13 mouse cellular contexts compared by ENCODE assay signal in the genomic region with DNA sequence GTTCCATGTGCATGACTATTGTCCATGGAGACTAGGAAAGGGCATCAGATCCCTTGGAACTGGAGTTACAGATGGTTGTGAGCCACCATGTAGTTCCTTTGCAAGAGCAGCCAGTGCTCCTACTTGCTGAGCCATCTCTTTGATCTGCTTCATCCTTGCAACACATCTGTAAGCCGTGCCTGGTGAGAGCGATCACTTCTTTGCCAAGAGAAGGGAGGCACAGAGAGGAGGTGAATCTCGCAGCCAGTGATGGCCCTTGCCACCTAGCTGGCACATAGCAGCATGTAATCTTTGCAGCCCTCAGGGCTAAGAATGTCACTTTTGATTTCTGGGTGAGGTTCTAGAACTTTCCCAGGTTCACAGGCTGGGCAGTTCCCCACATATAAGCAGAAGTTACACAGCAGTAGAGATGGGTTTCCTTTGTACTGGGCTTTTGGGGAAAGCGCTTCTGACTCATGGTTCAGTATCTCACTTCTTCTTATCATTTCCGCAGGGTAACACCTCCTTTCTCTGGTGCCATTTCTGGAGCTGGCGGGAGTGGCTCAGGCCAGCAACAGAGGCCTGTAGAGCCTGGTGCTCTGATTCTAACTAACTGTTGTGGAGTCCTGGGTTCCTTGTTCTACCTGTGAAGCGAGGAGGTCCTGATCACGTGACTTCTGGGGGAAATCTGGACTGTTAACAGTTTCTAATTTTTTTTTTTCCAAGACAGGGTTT. TPM values are rescaled to one million over a fixed set of nuclear protein-coding genes. Genes with fewer than 3 reads are reported as not detected.
A peak's percentile ranks its signal among the peaks of the same experiment; 100 is the strongest.
DNase-seq lines count a peak whose midpoint lies in the region; ATAC-seq and TF ChIP-seq lines count a peak whose summit lies in the region.
"Had no signal": no experiment of that assay in that cellular context is flagged by ENCODE, and none has a peak within 500 bp of the region (broad histone marks: within the 10 kb centered on the region; RNA-seq: fewer than 3 reads in every experiment).

No protein-coding gene starts in this region.

- no peak for ATAC-seq in liver, embryonic 16.5 days (ENCODE audit: low read depth)
- ATAC-seq in hindbrain, postnatal 0 days, result no peak

- H3K27ac ChIP-seq in liver, embryonic 16.5 days (ENCODE audit: low read length), result peak overlapping the region; percentile 73; the same call in 1 of the 2 replicates
- H3K27ac ChIP-seq in hindbrain, postnatal 0 days, result no peak overlapping the region
- H3K27ac ChIP-seq: embryonic facial prominence, embryonic 12.5 days; hindbrain, embryonic 14.5 days; limb, embryonic 15.5 days; neural tube, embryonic 12.5 days had no signal

- H3K4me3 ChIP-seq in liver, embryonic 16.5 days (ENCODE audit: low read depth, low read length), result no peak overlapping the region
- no peak overlapping the region for H3K4me3 ChIP-seq in hindbrain, postnatal 0 days (ENCODE audit: low read length)
- H3K4me3 ChIP-seq: embryonic facial prominence, embryonic 12.5 days; limb, embryonic 15.5 days; neural tube, embryonic 12.5 days had no signal

- TF ChIP-seq CTCF in hindbrain, postnatal 0 days (IDR thresholded peaks at IDR 0.05; ENCODE audit: low read depth), result no peak

- H3K9me3 ChIP-seq in liver, embryonic 16.5 days (replicated peaks; ENCODE audit: control insufficient read depth, low read length), result no peaks in the 10 kb centered on the region
- H3K9me3 ChIP-seq in hindbrain, postnatal 0 days (ENCODE audit: low read length), result no peaks in the 10 kb centered on the region
- H3K9me3 ChIP-seq: embryonic facial prominence, embryonic 12.5 days; limb, embryonic 15.5 days; neural tube, embryonic 12.5 days had no signal

- no peaks in the 10 kb centered on the region for H3K27me3 ChIP-seq in liver, embryonic 16.5 days (ENCODE audit: control insufficient read depth, insufficient read depth, low read depth, low read length)
- H3K27me3 ChIP-seq in hindbrain, postnatal 0 days (ENCODE audit: insufficient read depth, low read length), result no peaks in the 10 kb centered on the region
- H3K27me3 ChIP-seq: embryonic facial prominence, embryonic 12.5 days; limb, embryonic 15.5 days; neural tube, embryonic 12.5 days had no signal

- H3K9ac ChIP-seq in liver, embryonic 16.5 days (ENCODE audit: low read depth, low read length), result no peak overlapping the region
- H3K9ac ChIP-seq in hindbrain, postnatal 0 days (replicated peaks; ENCODE audit: low read length), result no peak overlapping the region
- H3K9ac ChIP-seq: embryonic facial prominence, embryonic 12.5 days; hindbrain, embryonic 14.5 days; limb, embryonic 15.5 days; neural tube, embryonic 12.5 days had no signal

- 40% methylated on average over 8 of the region's 8 CpGs for WGBS in liver, embryonic 16.5 days (ENCODE audit: insufficient replicate concordance)
- WGBS in hindbrain, postnatal 0 days, result 89% methylated on average over 8 of the region's 8 CpGs

- H3K4me1 ChIP-seq in liver, embryonic 16.5 days (ENCODE audit: control insufficient read depth, low read depth, low read length), result peaks cover 8% of the 10 kb centered on the region
- peaks cover 2% of the 10 kb centered on the region; the same call in 1 of the 2 replicates for H3K4me1 ChIP-seq in hindbrain, postnatal 0 days (ENCODE audit: insufficient read depth, low read length)

- DNase-seq in spleen, adult 18-20 months, result peak; percentile 38 to 44
- DNase-seq in spleen, postnatal 14 days (ENCODE audit: low spot score in 2 of 2), result no peak
- DNase-seq in brain, adult 2 months (ENCODE audit: low read depth, low spot score), result peak; percentile 28
- peak; percentile 32 for DNase-seq in thymus, postnatal 14 days
- no peak for DNase-seq in urinary bladder, adult 18-20 months (ENCODE audit: low spot score in 2 of 2)
- no peak for DNase-seq in cerebellum, adult 8-10 months
- no peak for DNase-seq in hindbrain, postnatal 0 days (ENCODE audit: low spot score)
- DNase-seq: gastrocnemius, postnatal 25 days had no signal

- no peak overlapping the region for H3K4me2 ChIP-seq in liver, embryonic 16.5 days (ENCODE audit: low read depth, low read length)
- H3K4me2 ChIP-seq in hindbrain, postnatal 0 days (ENCODE audit: low read depth, low read length), result no peak overlapping the region
- H3K4me2 ChIP-seq: embryonic facial prominence, embryonic 12.5 days; hindbrain, embryonic 14.5 days; limb, embryonic 15.5 days; neural tube, embryonic 12.5 days had no signal

- H3K36me3 ChIP-seq in liver, embryonic 16.5 days (ENCODE audit: control insufficient read depth, insufficient read depth), result no peaks in the 10 kb centered on the region
- H3K36me3 ChIP-seq in hindbrain, postnatal 0 days (ENCODE audit: insufficient read depth, low read length), result no peaks in the 10 kb centered on the region
- H3K36me3 ChIP-seq: embryonic facial prominence, embryonic 12.5 days; limb, embryonic 15.5 days; neural tube, embryonic 12.5 days had no signal

RNA-seq across cellular contexts. Expression of a gene that starts 15.5 kb away (rescaled TPM):
- 0.08 and 0.13 TPM in 2 replicates for polyA plus RNA-seq in liver, embryonic 16.5 days (2015; fragmentation: Nextera tagmentation; extraction: Ambion mirVana)
- total RNA-seq in hindbrain, postnatal 0 days (2014; rRNA removed), result 1.0 and 2.6 TPM in 2 replicates
- polyA plus RNA-seq in hindbrain, postnatal 0 days (2015; fragmentation: Nextera tagmentation; extraction: Ambion mirVana), result 3.4 and 3.9 TPM in 2 replicates

Comparison
In these comparisons a context has a peak if more than half of its experiments do, and no peak if none do; other contexts are left out.
1. DNase-seq: peak in spleen, adult 18-20 months (2 of 2), brain, adult 2 months (single experiment) and thymus, postnatal 14 days (single experiment); none in spleen, postnatal 14 days (0 of 2), urinary bladder, adult 18-20 months (0 of 2), cerebellum, adult 8-10 months (single experiment) and hindbrain, postnatal 0 days (single experiment).